Mouse (Mus musculus): ENCODE data around the gene Mptx2.
"Not testable (repeated sequence)": the region's sequence is repeated elsewhere in the genome, so short reads cannot be mapped to it uniquely, and the experiment has no call there.

Gene Mptx2

DNA sequence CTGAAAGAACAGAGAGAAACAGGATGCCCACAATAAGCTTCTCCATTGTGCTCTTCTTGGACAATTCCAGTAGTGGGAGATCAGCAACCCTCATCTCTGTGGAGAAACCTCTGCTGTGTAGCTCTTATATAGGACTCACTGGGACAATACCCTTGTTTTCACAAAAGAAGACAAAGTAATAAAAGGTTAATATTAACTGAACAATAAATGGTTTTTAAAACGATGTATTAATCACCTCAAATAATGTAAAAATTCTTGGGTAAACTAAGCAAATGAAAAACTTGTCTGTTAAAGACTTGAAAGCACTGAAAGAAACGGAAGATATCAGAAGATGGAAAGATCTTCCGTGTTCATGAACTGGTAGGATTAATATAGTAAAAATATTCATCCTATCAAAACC is at the start of gene Mptx2:
Gene Mptx2, minus strand, starts transcription at position 101 of the 400 bp plus-strand sequence.
- no peak for DNase-seq (ENCODE audit: low spot score)

- no peak for DNase-seq (ENCODE audit: low spot score)
Observed at GRCm38 (mm10) chr1:173326552-173326951, 49.0 kb upstream of the Mptx2 start.

GRCm38 (mm10) chr1:173325395-173325794 is 47.8 kb upstream of the Mptx2 start:
- no peak for DNase-seq (ENCODE audit: low spot score)

DNA sequence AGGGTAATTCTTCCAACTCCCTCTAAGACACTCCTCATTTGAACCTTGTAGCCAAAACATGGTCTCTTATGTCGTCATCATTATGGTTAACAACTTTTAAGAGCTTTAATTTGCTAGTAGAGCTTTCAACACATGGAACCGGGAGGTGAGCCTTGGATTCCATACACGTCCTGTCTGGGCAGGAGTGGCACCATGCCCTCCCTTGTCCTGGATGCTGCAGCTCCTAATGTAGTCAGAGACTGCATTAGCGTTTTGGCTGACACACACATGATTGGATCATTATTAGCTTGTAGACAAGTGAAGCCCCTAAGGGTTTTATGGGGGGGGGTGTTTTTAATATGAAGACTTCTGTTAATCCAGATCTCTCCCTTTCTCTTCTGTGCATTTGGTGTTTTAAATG is 47.4 kb upstream of the Mptx2 start:
- no peak for DNase-seq (ENCODE audit: low spot score)

DNA sequence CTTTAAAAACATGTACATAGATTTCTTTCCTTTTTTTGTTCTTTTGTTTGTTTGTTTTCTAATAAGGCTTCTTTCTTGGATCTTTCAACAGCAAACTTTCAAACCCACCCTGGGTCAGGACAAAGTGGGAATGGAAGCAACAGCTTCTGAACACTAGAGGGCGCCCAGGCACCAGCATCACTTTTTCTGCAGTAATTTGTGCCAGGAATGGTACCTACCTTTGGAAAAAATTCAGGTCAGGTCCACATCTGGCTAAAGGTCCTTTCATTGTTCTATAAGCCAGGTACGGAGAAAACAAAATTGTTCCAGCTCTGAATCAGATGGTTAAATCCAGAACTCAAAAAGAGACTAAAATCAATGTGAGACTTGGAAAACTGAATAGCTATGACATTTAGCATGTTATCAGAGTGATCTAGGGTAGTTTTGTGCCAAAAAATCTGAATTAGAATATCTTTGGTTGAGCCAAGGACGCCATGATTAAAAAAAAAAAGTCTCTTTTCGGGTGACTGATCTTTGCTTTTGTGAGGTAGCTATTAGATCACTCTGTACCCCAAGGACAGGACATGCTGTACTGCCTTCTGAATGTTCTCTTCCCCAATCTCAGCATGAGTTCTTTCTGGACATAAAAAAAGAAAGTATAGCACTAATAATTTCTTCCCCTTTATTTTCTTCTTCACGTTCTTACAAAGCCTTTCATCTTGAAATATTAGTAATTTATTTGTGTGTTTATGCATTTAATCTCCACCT is 46.4 kb upstream of the Mptx2 start:
- no peak for DNase-seq (ENCODE audit: low spot score)

DNA sequence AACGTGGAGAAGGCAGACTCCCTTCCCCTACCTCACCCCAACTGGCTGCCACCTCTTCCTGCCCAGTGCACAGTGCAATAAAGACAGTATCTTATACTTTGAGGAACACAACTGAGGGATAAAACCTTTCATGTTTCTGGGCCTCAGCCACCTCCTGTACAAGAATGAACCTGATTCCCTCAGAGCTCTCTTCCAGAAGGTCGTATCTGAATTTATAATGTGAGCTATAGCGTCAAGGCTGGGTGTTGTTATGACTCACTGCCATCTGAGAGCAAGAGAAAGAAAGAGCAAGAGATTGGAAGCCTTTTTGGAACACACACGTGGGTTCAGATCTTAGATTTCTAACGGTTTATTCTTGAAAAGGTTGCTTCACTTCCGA is 44.7 kb upstream of the Mptx2 start:
- DNase-seq (ENCODE audit: low spot score) = no peak

DNA sequence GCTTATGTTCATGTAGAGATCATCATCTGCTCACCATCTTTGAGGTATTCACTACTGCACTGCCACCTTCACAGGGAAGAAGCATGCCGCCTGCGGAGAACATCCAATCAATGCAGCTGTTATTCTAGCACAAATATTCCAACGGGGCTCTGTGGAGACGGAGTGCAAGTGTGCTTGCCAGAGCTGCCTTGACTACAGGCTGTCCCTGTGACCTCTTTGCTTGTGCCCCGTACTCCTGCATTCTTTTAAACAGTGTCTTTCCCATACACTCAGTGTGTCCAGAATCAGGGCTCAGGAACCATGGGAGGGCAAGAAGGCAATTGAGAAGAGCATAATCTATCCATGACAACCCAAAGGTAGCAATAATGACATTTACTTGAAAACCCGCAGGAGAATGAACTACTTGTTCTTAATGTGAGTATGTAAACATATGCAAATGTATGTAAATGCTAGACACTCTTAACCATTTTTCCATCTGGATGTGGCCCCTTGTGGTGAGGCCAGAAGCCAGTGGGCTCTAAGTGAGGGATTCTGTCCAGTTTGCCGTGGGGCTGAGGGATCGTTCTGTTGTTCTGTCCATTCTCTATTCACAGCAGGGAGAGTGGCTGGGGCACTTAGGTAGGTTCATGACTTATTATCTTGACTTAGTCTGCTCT is 44.1 kb upstream of the Mptx2 start:
- no peak for DNase-seq (ENCODE audit: low spot score)

DNA sequence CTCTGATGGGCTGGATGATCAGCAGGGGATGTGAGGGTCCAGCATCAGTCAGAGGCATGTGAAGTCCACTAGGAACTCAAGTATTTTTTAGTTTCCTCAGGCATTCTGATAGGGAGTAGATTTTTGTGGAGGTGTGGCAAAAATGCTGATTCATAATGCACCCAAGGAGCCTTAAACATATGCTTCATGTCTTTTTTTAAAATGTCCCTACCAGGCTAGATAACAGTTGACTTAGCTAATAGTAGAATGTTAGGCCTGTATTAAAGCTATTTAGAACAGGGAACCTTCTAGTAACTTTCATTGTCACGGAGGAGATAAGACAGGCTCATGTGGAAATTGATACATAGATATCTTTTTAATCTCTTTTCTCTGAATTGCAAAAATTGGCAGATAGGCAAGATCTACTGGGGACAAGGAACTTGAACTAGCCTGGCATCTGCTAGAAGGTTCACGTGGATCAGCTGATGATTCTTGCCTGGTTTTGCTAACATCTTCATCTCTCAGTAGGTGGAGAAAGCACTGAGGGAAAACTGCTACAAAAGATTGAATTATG is 40.4 kb upstream of the Mptx2 start:
- no peak for DNase-seq (ENCODE audit: low spot score)

DNA sequence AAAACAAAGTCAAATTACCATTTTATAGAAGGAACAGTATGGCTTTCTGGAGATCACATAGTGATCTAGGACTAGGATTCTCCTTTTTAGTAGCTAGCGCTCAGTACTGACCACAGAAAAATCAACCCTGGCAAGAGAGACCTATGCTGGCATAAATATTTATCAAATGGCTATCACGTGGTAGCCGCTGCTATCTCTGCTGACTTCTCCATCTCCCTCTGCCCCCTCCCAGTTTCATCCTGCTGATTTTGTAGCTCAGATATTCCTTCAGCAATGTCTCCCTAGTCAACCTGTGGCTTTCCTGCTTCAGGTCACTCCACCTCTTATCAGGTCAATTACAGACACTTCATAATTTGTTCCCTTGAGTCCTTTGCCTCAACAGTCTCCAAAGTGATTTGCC is 38.1 kb upstream of the Mptx2 start:
- no peak for DNase-seq (ENCODE audit: low spot score)

DNA sequence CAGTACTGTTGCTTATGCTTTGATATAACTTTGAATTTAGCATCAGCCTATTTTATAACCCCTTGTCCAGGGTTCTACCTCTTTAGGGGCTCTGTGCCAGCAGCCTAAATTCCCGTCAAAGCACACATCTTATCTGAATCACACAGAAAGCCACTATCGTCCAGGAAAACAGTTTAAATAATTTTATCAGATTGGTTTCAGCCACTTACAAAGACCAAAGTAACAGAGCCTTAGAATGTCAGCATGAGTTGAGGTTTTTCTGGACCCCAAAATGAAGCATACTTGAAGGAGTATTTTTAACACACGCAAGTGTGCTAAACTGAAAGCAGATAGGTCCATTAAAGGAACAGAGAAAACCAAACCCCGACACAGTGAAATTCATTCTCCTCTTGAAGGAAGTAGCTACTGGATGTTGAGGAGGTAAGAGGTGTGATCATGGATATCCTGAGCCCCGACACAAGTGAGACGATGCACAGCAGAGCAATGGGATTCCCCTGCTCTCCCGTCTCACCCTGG is 36.0 kb upstream of the Mptx2 start:
- not testable (repeated sequence) for DNase-seq (ENCODE audit: low spot score)

DNA sequence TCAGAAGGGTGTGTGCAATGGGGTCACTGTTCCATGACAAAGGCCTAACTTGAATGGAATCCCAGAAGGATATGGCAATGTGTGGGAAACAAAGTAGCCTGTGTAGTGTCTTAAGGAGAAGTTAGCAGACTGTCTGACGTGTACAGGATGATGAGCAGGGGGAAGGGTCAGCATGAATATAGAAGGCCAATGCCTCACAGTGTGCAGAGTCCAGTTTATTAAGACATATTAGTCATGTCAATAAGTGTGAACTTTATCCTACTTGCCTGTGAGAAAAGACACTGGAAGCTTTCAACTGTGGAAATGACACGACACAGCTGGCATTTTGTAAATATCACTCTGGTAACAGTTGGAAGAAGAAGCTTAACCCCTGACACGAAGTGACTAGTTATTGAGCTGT is 25.2 kb upstream of the Mptx2 start:
- DNase-seq (ENCODE audit: low spot score) = not testable (repeated sequence)

DNA sequence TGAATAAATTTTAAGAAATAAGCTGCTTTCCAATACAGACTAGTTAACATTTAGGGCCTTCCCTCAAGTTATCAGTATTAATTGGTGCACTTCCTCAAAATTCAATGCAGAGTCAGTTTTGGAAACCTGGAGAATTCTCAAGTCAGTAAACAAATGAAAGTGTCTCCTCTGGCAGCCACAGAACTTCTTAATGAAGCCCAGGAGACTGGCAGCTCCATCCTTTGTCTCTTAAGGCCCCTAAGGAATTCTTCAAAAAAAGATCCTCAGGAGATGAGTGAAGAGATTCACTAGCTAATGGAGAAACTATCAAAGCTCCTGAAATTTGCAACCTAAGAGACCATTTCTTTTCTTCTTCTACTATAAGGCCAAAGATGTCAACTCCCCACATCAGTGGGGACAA is 11.9 kb downstream of the Mptx2 start, which contains the start of gene Olfr418:
Gene Olfr418, plus strand, starts transcription at position 301 of the 400 bp plus-strand sequence.
- DNase-seq (ENCODE audit: low spot score) = no peak

DNA sequence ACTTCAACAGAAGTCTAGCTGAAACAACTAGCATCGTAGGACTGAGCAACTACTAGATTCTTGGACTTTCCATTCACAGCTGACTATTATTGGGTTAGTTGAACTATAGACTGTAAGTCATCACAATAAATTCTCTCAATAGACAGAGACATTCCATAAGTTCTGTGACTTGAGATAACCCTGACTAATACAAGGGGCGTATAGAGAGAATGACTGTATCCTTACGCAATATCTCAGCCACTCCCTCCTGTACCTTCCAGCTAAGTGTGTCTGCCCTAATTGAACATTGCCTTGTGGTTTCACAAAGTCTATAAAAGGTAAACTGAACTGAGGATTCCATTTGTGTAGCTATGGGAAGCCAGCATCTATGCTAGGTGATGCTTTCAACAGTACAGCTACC is 27.7 kb downstream of the Mptx2 start:
- DNase-seq (ENCODE audit: low spot score) = no peak

GRCm38 (mm10) chr1:173237004-173237403 is 40.6 kb downstream of the Mptx2 start:
- DNase-seq (ENCODE audit: low spot score) = not testable (repeated sequence)

- DNase-seq (ENCODE audit: low spot score) = no peak
Observed at GRCm38 (mm10) chr1:173227081-173227480, 50.5 kb downstream of the Mptx2 start, which contains the start of gene Fcer1a. Gene Fcer1a, minus strand, starts transcription at chr1:173227214.
